Mouse (Mus musculus) heart, postnatal 4 days (tissue): ENCODE data around the gene March11. TPM values are rescaled to one million over a fixed set of nuclear protein-coding genes. Genes with fewer than 3 reads are reported as not detected.
A peak's percentile ranks its signal among the peaks of the same experiment; 100 is the strongest.

Experiments used
- DNase-seq: peaks from one replicate; pipeline ENCODE4 v3.0.0; 2021
- total RNA-seq, 2 experiments: library from RNA; stranded (reverse); gene quantifications; 2 replicates each; pipeline ENCODE4 v1.2.3; 2021

March11 gene
- under 1 TPM in 1 of 2 experiments, not detected in 1; 0.63 TPM for total RNA-seq

GRCm38 (mm10) chr15:26308629-26309230 lies at the start of gene March11:
March11 (plus strand) TSS chr15:26309048.
- DNase-seq, result peak; percentile 22

- DNase-seq, result no peak
These were observed 46.5 kb upstream of the March11 start for GRCm38 (mm10) chr15:26262336-26262735.

DNA sequence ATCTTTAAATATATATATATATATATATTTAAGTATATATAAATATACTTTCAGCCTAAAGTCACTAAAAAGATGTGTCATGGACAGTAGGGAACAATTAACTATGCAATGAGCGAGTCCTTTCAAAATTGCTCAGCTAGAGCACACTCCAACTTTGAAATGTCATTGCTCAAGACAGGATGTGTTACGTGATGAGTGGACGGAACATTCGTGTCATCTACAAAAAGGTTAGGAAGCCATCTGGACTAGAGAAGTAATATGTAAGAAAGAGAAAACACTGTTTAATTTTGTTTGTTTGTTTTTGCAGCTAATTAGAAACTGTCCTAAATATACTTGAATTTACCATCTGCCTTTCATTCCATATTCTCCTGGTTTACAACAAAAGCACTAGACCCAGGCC lies 39.3 kb upstream of the March11 start:
- no peak for DNase-seq

- DNase-seq, result no peak
These were observed 32.8 kb upstream of the March11 start for GRCm38 (mm10) chr15:26276035-26276511.

GRCm38 (mm10) chr15:26276608-26277007 lies 32.2 kb upstream of the March11 start:
- no peak for DNase-seq

DNA sequence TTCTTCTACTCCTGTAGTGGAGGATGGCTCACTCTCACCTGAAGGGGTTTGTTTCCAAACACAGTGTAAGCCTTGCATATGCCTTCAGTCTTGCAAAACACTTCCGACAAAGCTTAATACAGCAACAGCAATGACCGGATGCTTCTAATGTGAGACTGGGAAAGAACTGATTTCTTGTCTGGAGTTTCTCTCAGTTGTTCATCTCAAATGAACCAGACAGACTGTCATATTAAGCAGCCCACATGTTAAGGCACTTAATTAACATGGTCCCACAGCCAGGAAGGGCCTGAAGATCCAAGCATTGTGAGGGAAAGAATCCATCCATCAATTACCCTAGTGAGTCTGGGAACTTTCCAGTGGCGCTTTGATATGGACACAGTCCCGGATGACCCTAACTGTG lies 17.0 kb upstream of the March11 start:
- DNase-seq, result no peak

GRCm38 (mm10) chr15:26292811-26293210 lies 16.0 kb upstream of the March11 start:
- no peak for DNase-seq

- no peak for DNase-seq
These were observed 15.6 kb upstream of the March11 start for GRCm38 (mm10) chr15:26293215-26293614.

DNA sequence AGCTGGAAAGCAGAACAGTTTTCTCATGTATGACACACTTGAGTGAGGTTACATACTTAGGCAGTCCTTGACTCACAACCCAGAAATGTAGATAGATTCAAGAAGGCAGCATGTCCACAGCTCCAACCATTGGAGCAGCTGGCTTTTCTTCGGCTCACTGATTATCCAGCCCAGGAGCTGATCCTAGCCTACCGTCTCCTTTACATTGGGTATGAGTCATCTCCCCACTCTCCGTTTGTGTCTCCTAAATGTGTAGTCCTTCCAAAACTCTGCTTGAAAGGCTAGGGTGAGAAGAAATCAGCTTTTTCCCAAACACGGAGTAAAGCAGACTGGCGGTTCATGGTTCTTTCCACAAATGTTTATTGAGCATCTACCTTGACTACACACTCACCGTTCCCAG lies 10.2 kb upstream of the March11 start:
- no peak for DNase-seq

DNA sequence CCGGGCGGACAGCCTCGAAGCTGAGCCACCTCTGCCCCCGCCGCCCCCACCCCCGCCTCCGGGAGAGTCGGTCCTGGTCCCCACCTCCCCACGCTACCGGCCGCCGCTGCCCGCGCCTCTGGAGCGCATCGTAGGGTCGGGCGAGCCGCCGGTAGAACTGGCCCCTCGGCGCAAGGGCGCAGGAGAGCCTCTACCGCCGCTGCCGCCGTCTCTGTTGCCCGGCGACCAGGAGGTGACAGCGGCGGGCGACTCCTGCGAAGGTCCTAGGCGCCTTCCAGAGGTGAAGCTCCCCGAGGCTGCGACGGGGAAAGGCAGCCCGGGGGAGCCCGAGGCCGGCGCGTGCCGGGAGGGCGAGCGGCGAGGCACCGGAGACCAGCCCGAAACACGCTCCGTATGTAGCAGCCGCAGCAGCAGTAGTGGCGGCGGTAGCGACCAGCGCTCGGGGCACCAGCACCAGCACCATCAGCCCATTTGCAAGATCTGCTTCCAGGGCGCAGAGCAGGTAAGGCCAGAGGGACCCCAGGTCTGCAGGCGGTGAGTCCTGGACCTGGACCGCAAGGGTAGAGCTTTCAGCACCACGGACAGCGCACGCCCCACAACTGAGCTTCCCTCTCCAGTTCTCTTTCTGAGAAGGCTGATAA lies 563 bp downstream of the March11 start:
- peak; percentile 85 for DNase-seq

- no peak for DNase-seq
These were observed 11.0 kb downstream of the March11 start for GRCm38 (mm10) chr15:26319866-26320265.

DNA sequence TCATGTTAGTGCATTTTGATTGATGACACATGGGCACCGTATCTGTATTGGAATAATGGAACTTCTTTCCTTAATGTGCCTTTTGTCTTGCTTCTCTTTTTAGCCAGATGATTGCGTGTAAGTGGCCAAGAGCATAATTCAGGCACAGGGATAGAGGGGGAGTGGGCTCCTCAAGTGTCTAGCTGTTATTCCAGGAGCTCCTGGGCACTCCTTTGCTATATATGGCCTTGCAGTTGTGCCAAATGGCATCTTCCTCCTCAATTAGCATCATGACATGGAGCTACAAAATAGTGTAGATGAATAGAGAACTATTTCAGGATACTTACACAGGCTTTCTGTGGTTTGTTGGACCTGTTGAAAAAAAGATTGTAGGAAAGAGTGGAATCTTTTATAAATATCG lies 11.6 kb downstream of the March11 start:
- no peak for DNase-seq

DNA sequence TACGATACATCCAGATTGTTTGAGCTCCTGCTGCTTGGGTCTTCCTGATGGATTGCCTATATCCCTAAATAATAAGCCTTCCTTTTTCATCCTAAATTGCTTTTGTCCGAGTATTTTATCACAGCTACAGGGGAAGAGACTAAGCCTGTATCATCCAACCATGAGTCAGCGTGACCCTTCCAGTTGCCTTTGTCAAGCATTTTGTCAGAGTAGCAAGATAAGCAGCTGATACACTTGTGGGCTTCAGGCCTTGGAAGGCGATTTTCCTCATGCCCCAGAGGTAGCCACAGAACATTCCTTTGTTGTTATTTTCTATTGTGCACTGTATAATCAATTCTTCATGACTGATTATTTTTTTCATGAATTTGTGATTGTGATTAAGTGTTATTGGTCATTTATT lies 14.0 kb downstream of the March11 start:
- no peak for DNase-seq

- peak; percentile 30 for DNase-seq
These were observed 18.3 kb downstream of the March11 start for GRCm38 (mm10) chr15:26327157-26327556.

DNA sequence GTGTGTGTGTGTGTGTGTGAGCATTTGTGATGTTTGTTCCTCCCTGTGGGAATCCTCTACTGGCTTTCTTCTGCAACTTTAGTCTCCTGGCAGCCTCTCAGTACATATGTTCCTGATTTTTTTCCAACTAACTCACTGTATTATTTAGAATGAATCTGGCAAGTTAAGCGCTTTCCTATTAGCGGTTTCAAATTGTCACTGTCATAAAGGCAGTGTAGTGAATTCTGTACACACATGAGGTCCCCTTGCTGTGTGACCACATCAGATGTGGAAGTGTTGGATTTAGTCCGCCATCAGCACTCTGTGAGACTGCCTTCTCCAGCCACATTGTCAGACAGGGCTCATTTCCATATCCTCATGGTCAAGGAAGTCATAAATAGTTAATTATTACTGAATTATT lies 26.9 kb downstream of the March11 start:
- DNase-seq, result no peak

- no peak for DNase-seq
These were observed 28.9 kb downstream of the March11 start for GRCm38 (mm10) chr15:26337775-26338174.

DNA sequence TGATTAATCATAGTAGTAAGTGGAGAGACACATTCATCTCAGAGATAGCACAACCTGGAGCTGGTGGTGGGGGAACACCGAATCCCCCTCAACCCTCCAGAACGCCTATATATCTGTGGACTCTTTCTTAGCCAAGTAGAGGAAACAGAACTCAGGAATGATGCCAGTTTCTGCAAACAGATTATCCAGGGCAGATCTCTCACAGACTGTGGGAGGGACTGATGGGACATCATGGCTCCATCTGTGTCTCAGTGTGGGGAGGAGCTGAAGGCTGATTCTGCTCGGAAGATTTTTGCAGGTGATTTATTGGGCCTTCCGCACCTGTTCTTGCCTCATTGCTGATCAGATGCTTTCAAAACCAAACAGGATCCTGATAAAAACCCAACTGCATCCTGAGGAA lies 29.5 kb downstream of the March11 start:
- DNase-seq, result no peak

GRCm38 (mm10) chr15:26340490-26340889 lies 31.6 kb downstream of the March11 start:
- no peak for DNase-seq

- no peak for DNase-seq
These were observed 32.1 kb downstream of the March11 start for GRCm38 (mm10) chr15:26340966-26341365.

DNA sequence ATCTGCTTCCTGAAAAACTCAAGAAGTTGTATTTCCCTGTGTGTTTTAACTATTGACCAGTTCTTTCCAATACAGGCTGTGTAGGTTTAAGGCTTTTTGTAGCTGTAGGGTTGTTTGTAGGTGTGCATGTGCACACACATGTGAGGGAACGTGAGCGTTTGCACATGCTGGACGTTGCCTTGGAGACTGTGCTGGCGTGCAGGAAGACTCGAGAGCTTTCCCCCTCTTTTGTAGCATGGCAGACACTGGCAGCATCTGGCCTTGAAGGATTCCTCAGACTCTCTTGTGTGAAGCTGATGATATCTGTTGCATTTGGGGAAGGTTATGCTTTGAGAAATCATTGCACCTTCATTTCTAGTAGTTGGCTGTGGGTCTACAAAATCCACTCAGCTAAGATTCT lies 35.5 kb downstream of the March11 start:
- no peak for DNase-seq

- DNase-seq, result no peak
These were observed 44.8 kb downstream of the March11 start for GRCm38 (mm10) chr15:26353656-26354055.

- DNase-seq, result no peak
These were observed 56.5 kb downstream of the March11 start for GRCm38 (mm10) chr15:26365344-26365743.

- no peak for DNase-seq
These were observed 57.7 kb downstream of the March11 start for GRCm38 (mm10) chr15:26366511-26366910.

GRCm38 (mm10) chr15:26373759-26374158 lies 64.9 kb downstream of the March11 start:
- DNase-seq, result no peak
